25 mouse cellular contexts compared by ENCODE assay signal in genomic region chr13:3374796-3375195, GRCm38 (mm10).
A peak's percentile ranks its signal among the peaks of the same experiment; 100 is the strongest.
DNase-seq lines count a peak whose midpoint lies in the region; ATAC-seq and TF ChIP-seq lines count a peak whose summit lies in the region.
"Had no signal": no experiment of that assay in that cellular context is flagged by ENCODE, and none has a peak within 500 bp of the region (broad histone marks: within the 10 kb centered on the region; RNA-seq: fewer than 3 reads in every experiment).

No protein-coding gene starts in this region.

- ATAC-seq in hindbrain, embryonic 12.5 days (ENCODE audit: low FRiP score), result no peak
- ATAC-seq: forebrain, postnatal 0 days; inflammation-experienced regulatory T-cells, adult 6 months; lung, postnatal 0 days had no signal

- no peaks in the 10 kb centered on the region for H3K9me3 ChIP-seq in MEL (replicated peaks; ENCODE audit: insufficient read depth, low read length)
- peaks cover 6% of the 10 kb centered on the region; the same call in 1 of the 2 replicates for H3K9me3 ChIP-seq in hindbrain, embryonic 12.5 days (replicated peaks)
- H3K9me3 ChIP-seq: embryonic facial prominence, embryonic 12.5 days; limb, embryonic 10.5 days had no signal

- no peak for TF ChIP-seq POLR2A in MEL (IDR thresholded peaks at IDR 0.05; ENCODE audit: control insufficient read depth in 1 of 2, insufficient read depth in 1 of 2, low read depth in 1 of 2, low read length in 2 of 2, poor library complexity in 1 of 2)

- no peak overlapping the region for H3K4me3 ChIP-seq in MEL (ENCODE audit: control insufficient read depth in 1 of 2, insufficient read depth in 1 of 2, low read depth in 2 of 2, low read length in 2 of 2)
- H3K4me3 ChIP-seq in hindbrain, embryonic 12.5 days, result no peak overlapping the region
- H3K4me3 ChIP-seq: embryonic facial prominence, embryonic 12.5 days; heart, embryonic 12.5 days; limb, embryonic 10.5 days had no signal

- H3K36me3 ChIP-seq in MEL (ENCODE audit: control insufficient read depth in 1 of 2, insufficient read depth in 2 of 2, low read length in 2 of 2), result no peaks in the 10 kb centered on the region
- no peaks in the 10 kb centered on the region for H3K36me3 ChIP-seq in hindbrain, embryonic 12.5 days
- H3K36me3 ChIP-seq: embryonic facial prominence, embryonic 12.5 days; heart, embryonic 12.5 days; limb, embryonic 10.5 days had no signal

- TF ChIP-seq CTCF in MEL (IDR thresholded peaks at IDR 0.05 in 2 of 3, conservative IDR thresholded peaks at IDR 0.05 in 1 of 3; ENCODE audit: control insufficient read depth in 1 of 3, insufficient read depth in 1 of 3, low read depth in 2 of 3, low read length in 3 of 3, poor library complexity in 1 of 3, severe bottlenecking in 1 of 3), result no peak

- H3K9ac ChIP-seq in MEL (ENCODE audit: control insufficient read depth, low read depth, low read length, poor library complexity, severe bottlenecking), result no peak overlapping the region
- no peak overlapping the region for H3K9ac ChIP-seq in hindbrain, embryonic 12.5 days
- H3K9ac ChIP-seq: embryonic facial prominence, embryonic 12.5 days; forebrain, postnatal 0 days; heart, embryonic 12.5 days had no signal

- no peak for TF ChIP-seq RAD21 in MEL (IDR thresholded peaks at IDR 0.05; ENCODE audit: low read depth, low read length)

- 98% methylated on average over 7 of the region's 7 CpGs for WGBS in hindbrain, embryonic 12.5 days

- no peaks in the 10 kb centered on the region for H3K79me2 ChIP-seq in MEL (ENCODE audit: control insufficient read depth, insufficient read depth, low read length, poor library complexity)

- no peak overlapping the region for H3K4me2 ChIP-seq in hindbrain, embryonic 12.5 days (replicated peaks)
- H3K4me2 ChIP-seq: embryonic facial prominence, embryonic 12.5 days; heart, embryonic 12.5 days; midbrain, embryonic 11.5 days had no signal

- no peaks in the 10 kb centered on the region for H3K4me1 ChIP-seq in MEL (ENCODE audit: control insufficient read depth in 1 of 2, insufficient read depth in 2 of 2, low read length in 2 of 2)
- H3K4me1 ChIP-seq in hindbrain, embryonic 12.5 days, result no peaks in the 10 kb centered on the region
- H3K4me1 ChIP-seq: embryonic facial prominence, embryonic 12.5 days; heart, embryonic 12.5 days; limb, embryonic 10.5 days had no signal

- no peak for TF ChIP-seq EP300 in MEL (IDR thresholded peaks at IDR 0.05; ENCODE audit: low read depth in 1 of 2, low read length in 2 of 2)

- no peak overlapping the region for H3K27ac ChIP-seq in MEL (ENCODE audit: control insufficient read depth, low read depth, low read length)
- no peak overlapping the region for H3K27ac ChIP-seq in hindbrain, embryonic 12.5 days
- H3K27ac ChIP-seq: embryonic facial prominence, embryonic 12.5 days; kidney, postnatal 0 days; limb, embryonic 10.5 days; macrophage had no signal

- DNase-seq in 416B (ENCODE audit: low read depth), result peak; percentile 76
- DNase-seq in MEL (ENCODE audit: low read depth, low spot score), result peak; percentile 92
- DNase-seq in c-Kit-negative CD71-positive TER-119-positive erythroid progenitor cells, embryonic 14.5 days (ENCODE audit: low read depth, low spot score), result peak; percentile 12
- peak; percentile 30 for DNase-seq in naive thymus-derived CD4-positive, alpha-beta T cell, adult 2 months (ENCODE audit: low read depth)
- DNase-seq in cerebellum, postnatal 4 days (ENCODE audit: low spot score in 2 of 2), result no peak
- no peak for DNase-seq in kidney, adult 11 months
- DNase-seq: adrenal gland, postnatal 14 days; cerebellum, adult 11-12 months; cerebellum, postnatal 10 days; forebrain, postnatal 0 days; gastrocnemius, postnatal 25 days; heart, adult 18-20 months; heart, postnatal 10 days; kidney, adult 2 months; liver; thymus, postnatal 36 days had no signal

- H3K27me3 ChIP-seq in MEL (ENCODE audit: control insufficient read depth in 1 of 2, insufficient read depth in 2 of 2, low read length in 2 of 2), result no peaks in the 10 kb centered on the region
- no peaks in the 10 kb centered on the region for H3K27me3 ChIP-seq in hindbrain, embryonic 12.5 days
- H3K27me3 ChIP-seq: embryonic facial prominence, embryonic 12.5 days; heart, embryonic 12.5 days had no signal

TF ChIP-seq in MEL, 35 proteins besides CTCF, POLR2A, EP300 and RAD21:
- no peak for TF ChIP-seq ETS1 (IDR thresholded peaks at IDR 0.05; ENCODE audit: low read depth, low read length)
- TF ChIP-seq HCFC1 (IDR thresholded peaks at IDR 0.05; ENCODE audit: low read depth, low read length), result no peak
- TF ChIP-seq RCOR1 (IDR thresholded peaks at IDR 0.05; ENCODE audit: low read depth, low read length), result no peak
- TF ChIP-seq ZC3H11A (IDR thresholded peaks at IDR 0.05; ENCODE audit: low read depth, low read length), result no peak
- no peak for TF ChIP-seq KAT2A (conservative IDR thresholded peaks at IDR 0.05; ENCODE audit: low read depth, low read length)
- no peak for TF ChIP-seq SIN3A (IDR thresholded peaks at IDR 0.05; ENCODE audit: low read length)
- TF ChIP-seq MEF2A (IDR thresholded peaks at IDR 0.05; ENCODE audit: extremely low read depth, insufficient replicate concordance, low read depth, low read length, poor library complexity, severe bottlenecking), result no peak
- no peak for TF ChIP-seq GABPA (IDR thresholded peaks at IDR 0.05; ENCODE audit: low read depth, low read length)
- no peak for TF ChIP-seq ZMIZ1 (IDR thresholded peaks at IDR 0.05; ENCODE audit: low read depth, low read length)
- no peak for TF ChIP-seq GATA1 (IDR thresholded peaks at IDR 0.05; ENCODE audit: low read depth, low read length)
- TF ChIP-seq ELF1 (IDR thresholded peaks at IDR 0.05; ENCODE audit: low read depth, low read length), result no peak
- no peak for TF ChIP-seq CHD1 (IDR thresholded peaks at IDR 0.05; ENCODE audit: low read depth, low read length)
- TF ChIP-seq MYC (IDR thresholded peaks at IDR 0.05; ENCODE audit: low read depth, low read length), result no peak
- no peak for TF ChIP-seq USF1 (IDR thresholded peaks at IDR 0.05; ENCODE audit: low read depth, low read length)
- TF ChIP-seq MAZ (IDR thresholded peaks at IDR 0.05; ENCODE audit: low read depth, low read length), result no peak
- no peak for TF ChIP-seq E2F4 (IDR thresholded peaks at IDR 0.05; ENCODE audit: borderline replicate concordance, low read depth, low read length)
- no peak for TF ChIP-seq TCF12 (IDR thresholded peaks at IDR 0.05; ENCODE audit: low read depth, low read length)
- no peak for TF ChIP-seq MXI1 (IDR thresholded peaks at IDR 0.05; ENCODE audit: low read depth, low read length)

Comparison
In these comparisons a context has a peak if more than half of its experiments do, and no peak if none do; other contexts are left out.
1. DNase-seq: peak in 416B (single experiment), MEL (single experiment), c-Kit-negative CD71-positive TER-119-positive erythroid progenitor cells, embryonic 14.5 days (single experiment) and naive thymus-derived CD4-positive, alpha-beta T cell, adult 2 months (single experiment); none in cerebellum, postnatal 4 days (0 of 2) and kidney, adult 11 months (single experiment).